Mouse (Mus musculus): ENCODE results near the gene Ap1g2. TPM values are rescaled to one million over a fixed set of nuclear protein-coding genes. Genes with fewer than 3 reads are reported as not detected.

The Ap1g2 gene
- polyA plus RNA-seq, 1 experiment from 2014 or later: 15.0 TPM

DNA sequence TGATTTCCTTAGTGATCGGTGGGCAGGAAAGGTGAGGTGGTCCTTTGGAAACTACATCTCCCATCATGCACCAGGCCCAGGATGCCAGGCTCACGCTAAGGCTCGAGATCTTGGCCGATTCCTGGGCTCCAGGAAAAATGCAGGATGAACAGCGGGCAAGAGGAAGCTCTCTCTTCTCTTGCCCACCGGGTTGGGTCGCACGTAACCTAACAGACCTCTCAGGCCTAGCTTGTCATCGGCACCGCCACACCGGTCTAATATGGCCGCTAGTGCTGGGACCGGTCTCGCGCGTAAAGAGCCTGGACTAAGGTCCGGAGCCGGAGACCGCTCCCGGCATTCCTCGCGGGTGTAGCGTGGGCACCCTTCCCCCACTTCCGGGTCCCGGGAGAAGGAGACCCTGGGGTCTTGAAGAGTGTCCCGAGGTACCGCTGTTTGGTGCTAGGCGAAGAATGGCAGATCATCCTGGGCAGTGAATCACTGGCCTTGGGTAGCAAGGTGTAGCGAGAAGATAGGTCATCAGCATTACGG lies 11.6 kb downstream of the Ap1g2 start, which contains the start of gene Thtpa:
Gene Thtpa, plus strand, starts transcription at position 81 of the 528 bp plus-strand sequence.
- Histone ChIP-seq H3K36me3 (peaks cover 27% of the 10 kb centered on the region), H3K27me3 (ENCODE audit: low read depth, poor library complexity, severe bottlenecking) (no peaks in the 10 kb centered on the region; the same call in 1 of the 2 replicates), H3K4me1 (peaks cover 66% of the 10 kb centered on the region), H3K9me3 (replicated peaks) (no peaks in the 10 kb centered on the region), H3K4me3 (peak within 1 kb of the TSS; percentile 70), H3K27ac (replicated peaks) (peak within 1 kb of the TSS; percentile 98)
- DNase-seq (ENCODE audit: low spot score): peak; percentile 88
- 3% methylated on average over 30 of the region's 30 CpGs for WGBS

DNA sequence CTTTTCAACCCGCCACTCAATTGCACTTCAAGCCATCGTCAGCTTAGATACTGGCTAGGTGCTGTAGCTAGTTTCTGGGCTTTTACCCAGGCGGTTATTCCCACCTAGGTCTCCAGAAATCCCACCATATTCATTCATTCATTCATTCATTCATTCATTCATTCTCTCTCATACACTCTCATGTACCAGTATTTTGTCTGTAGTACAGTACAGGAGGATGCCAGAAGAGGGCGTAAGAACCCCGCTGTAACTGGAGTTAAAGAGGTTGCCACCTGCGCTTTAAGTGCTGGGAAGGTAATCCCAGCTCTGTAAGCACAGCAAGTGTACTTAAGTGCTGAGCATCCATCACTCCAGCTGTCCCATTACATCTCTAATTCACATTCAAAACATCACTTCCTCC lies 12.5 kb downstream of the Ap1g2 start:
- H3K9me3 ChIP-seq (replicated peaks): no peaks in the 10 kb centered on the region
- H3K36me3 ChIP-seq: peaks cover 19% of the 10 kb centered on the region
- peaks cover 74% of the 10 kb centered on the region for H3K4me1 ChIP-seq
- peak overlapping the region; percentile 70; the same call in 1 of the 2 replicates for H3K4me3 ChIP-seq
- DNase-seq (ENCODE audit: low spot score): no peak
- no peak overlapping the region for H3K27ac ChIP-seq (replicated peaks)
- WGBS: 42% methylated on average over 6 of the region's 6 CpGs
- no peaks in the 10 kb centered on the region; the same call in 1 of the 2 replicates for H3K27me3 ChIP-seq (ENCODE audit: low read depth, poor library complexity, severe bottlenecking)

DNA sequence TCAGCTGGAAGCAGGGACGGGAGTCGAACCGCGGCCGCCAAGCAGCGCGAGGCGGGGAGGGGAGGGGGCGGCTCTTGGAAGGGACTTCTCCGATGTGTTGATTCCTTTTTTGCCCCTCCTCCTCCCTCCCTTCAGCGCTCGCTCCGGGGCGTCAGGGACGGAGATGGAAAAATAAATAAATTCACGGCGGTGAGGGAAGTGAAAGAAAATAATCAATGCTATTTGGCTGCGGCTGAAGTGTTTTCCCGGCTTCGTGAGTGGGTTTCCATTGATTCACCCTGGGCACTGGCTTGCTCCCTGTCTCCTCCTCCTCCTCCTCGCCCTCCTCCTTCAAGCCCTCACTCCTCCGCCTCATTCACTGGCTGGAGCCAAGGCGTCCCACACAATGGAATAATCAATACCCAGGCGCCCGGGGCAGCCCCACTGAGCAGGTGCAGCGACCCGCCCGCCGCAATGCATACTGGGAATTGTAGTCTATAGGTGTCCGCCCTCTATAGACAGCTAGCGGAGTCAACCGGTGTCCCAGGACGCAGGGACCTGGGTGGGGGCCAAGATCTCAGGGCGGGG lies 14.3 kb downstream of the Ap1g2 start, which contains the start of gene Zfhx2:
Gene Zfhx2, minus strand, starts transcription at position 314 of the 567 bp plus-strand sequence.
- Histone ChIP-seq H3K36me3 (peaks cover under 1% of the 10 kb centered on the region), H3K27ac (replicated peaks) (peak within 1 kb of the TSS; percentile 92), H3K4me1 (peaks cover 75% of the 10 kb centered on the region), H3K4me3 (peak within 1 kb of the TSS; percentile 72), H3K27me3 (ENCODE audit: low read depth, poor library complexity, severe bottlenecking) (no peaks in the 10 kb centered on the region; the same call in 1 of the 2 replicates), H3K9me3 (replicated peaks) (no peaks in the 10 kb centered on the region)
- peak; percentile 96 for DNase-seq (ENCODE audit: low spot score)
- WGBS: under 1% methylated on average over 34 of the region's 34 CpGs

DNA sequence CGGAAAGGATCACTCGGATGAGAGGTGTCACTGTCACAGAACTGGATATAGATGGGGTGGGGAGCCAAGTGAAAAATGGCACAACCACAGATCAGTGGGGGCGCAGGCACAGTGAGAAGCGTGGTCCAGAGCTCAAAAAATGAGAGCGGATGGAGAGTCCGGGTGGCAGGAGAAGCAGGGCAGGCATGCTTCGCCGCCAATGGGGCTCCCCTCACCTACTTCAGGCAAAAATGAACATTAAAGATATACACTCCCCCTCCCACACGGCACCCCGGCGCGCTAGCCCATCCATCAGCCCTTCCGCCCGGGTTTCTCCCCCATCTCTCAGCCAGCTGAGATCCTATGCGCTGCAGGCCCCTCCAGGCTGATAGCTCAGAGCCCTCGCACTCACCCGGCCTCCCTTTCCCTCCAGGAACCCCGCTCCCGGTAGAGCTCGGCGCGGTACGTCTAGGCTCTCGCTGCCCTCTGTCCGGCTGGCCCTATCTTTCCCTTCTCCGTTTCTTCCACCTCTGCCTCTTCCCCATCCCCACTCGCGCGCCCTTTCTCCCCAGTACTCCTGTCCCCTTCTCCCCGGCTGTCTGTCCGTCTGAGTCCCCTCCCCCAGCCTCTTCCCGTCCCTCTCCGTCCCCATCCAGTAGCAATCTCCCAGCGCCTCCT lies 15.1 kb downstream of the Ap1g2 start:
- WGBS: 3% methylated on average over 34 of the region's 34 CpGs
- no peaks in the 10 kb centered on the region for H3K9me3 ChIP-seq (replicated peaks)
- H3K27ac ChIP-seq (replicated peaks): peak overlapping the region; percentile 92
- H3K4me1 ChIP-seq: peaks cover 71% of the 10 kb centered on the region
- H3K36me3 ChIP-seq: no peaks in the 10 kb centered on the region
- no peaks in the 10 kb centered on the region; the same call in 1 of the 2 replicates for H3K27me3 ChIP-seq (ENCODE audit: low read depth, poor library complexity, severe bottlenecking)
- peak; percentile 61 for DNase-seq (ENCODE audit: low spot score)
- peak overlapping the region; percentile 72 for H3K4me3 ChIP-seq

DNA sequence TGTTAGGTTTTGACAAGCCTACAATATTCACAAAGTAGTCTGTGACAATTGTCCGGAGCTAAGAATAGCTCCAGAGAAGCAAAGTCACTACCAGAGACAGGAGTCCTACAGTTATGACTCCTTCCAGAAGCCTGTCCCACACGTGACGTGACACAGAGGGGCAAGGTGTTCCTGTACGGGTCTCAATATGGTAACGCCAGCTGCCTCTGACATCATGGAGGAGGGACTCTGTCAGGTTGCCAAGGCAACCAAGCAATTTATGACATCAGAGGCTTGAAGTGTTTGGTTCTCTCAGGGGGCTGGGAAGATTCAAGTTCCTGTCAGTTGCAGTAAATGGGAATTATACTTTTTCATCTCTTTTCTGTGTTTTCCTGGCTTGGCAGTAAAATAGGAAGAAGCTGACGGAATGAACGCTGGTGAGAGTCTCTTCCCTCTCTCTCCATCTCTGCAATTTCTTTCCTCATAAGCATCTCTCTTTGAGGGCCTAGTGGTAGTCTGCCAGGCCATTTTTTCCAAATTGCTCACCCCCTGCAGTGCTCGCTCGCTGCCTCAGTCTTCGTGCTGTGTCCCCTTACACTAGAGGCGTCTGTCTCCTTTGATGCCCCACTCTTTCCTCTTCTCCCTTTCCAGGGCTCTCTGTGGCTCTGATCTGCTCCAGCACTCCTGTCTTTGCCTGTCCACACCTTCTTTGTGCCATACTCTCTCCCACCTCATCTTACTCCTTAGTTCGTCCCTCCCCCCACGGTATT lies 17.0 kb downstream of the Ap1g2 start:
- 67% methylated on average over 13 of the region's 13 CpGs for WGBS
- no peak for DNase-seq (ENCODE audit: low spot score)
- Histone ChIP-seq H3K4me3 (peak overlapping the region; percentile 8; the same call in 1 of the 2 replicates), H3K4me1 (peaks cover 66% of the 10 kb centered on the region), H3K36me3 (no peaks in the 10 kb centered on the region), H3K9me3 (replicated peaks) (no peaks in the 10 kb centered on the region), H3K27me3 (ENCODE audit: low read depth, poor library complexity, severe bottlenecking) (no peaks in the 10 kb centered on the region; the same call in 1 of the 2 replicates), H3K27ac (replicated peaks) (no peak overlapping the region; the same call in 1 of the 2 replicates)

DNA sequence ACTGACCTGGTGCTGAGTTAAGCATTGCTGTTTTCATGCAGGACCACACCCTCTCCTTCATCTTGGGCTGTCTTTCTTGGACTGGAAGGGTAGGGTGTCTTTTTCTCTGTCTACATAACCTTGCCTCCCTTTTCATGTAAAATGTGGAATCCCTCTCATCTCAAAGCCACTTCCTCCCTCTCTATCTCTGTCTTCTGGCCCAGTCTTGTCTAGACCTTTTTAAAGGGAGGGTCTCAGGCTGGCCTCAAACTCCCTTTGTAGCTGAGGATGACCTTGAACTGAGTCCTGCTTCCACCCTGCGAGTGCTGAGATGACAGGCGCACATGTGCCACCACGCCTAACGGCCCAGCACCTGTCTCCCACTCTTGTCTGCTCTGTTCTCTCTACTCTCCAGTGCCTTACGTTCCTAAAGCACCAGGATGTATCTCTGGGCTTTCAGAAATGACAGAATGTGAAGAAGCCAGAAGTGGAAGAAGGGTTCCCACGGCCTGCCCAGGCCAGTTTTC lies 20.3 kb downstream of the Ap1g2 start:
- no peak overlapping the region for H3K4me3 ChIP-seq
- 86% methylated on average over 6 of the region's 6 CpGs for WGBS
- H3K9me3 ChIP-seq (replicated peaks): no peaks in the 10 kb centered on the region
- peak overlapping the region; percentile 69 for H3K27ac ChIP-seq (replicated peaks)
- no peaks in the 10 kb centered on the region for H3K27me3 ChIP-seq (ENCODE audit: low read depth, poor library complexity, severe bottlenecking)
- H3K36me3 ChIP-seq: no peaks in the 10 kb centered on the region
- DNase-seq (ENCODE audit: low spot score): no peak
- peaks cover 52% of the 10 kb centered on the region for H3K4me1 ChIP-seq

DNA sequence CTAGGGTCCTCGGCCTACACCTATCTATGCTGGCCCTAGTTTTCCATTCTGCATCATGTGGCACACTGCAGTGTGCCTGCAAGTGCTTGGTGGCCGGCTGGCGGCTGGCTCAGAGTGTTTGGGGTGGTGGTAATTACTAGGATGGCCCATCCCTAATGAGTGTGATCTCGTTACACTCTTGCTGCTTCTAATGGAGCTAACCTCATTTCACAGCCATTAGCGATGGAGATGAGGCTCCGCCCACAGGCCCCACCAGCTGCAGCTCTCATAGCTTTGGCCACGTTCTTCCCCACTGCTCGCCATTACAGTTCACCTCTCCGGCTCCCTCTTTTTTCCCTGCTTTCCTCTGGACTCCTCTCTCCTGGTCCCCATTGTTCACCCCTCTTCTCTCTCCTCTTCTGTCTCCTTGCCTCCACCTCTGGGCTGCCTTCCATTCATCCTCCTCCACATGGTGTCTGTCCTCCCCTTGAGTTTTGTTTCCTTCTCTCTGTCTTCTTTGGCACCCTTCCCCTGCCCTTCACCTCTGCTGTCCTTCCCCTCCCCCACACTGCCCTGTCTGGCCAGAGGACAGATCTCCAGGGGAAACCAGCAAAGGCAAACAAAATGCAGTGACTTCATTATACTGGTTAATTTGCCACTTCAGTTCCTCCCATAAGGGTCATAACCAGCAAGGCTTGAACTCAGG lies 20.9 kb downstream of the Ap1g2 start:
- Histone ChIP-seq H3K27ac (replicated peaks) (peak overlapping the region; percentile 69), H3K27me3 (ENCODE audit: low read depth, poor library complexity, severe bottlenecking) (no peaks in the 10 kb centered on the region), H3K36me3 (no peaks in the 10 kb centered on the region), H3K4me3 (no peak overlapping the region), H3K4me1 (peaks cover 47% of the 10 kb centered on the region), H3K9me3 (replicated peaks) (no peaks in the 10 kb centered on the region)
- WGBS: 62% methylated on average over 9 of the region's 9 CpGs
- no peak for DNase-seq (ENCODE audit: low spot score)

DNA sequence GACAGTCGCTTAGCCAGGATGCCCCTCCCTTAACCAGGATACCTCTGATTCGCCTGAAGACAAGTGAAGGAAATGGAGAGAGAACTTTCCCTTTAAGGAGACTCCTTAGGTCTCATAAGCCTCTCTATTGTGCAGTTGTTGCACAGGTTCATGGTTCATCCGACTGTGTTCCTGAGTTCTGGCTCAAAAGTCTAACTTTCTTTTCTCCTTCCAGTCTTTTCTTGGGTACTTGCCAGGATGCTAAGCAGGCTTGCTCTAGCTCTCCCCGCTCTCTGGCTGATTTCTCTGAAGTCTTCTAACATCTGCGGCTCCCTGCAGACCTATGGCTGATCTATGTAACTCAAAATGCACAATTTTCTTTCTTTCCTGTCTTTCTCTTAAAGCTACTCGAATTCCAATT lies 22.9 kb downstream of the Ap1g2 start:
- no peak for DNase-seq (ENCODE audit: low spot score)
- peaks cover 9% of the 10 kb centered on the region for H3K27me3 ChIP-seq (ENCODE audit: low read depth, poor library complexity, severe bottlenecking)
- H3K4me3 ChIP-seq: no peak overlapping the region
- 78% methylated on average over 6 of the region's 6 CpGs for WGBS
- peaks cover 44% of the 10 kb centered on the region for H3K4me1 ChIP-seq
- H3K36me3 ChIP-seq: no peaks in the 10 kb centered on the region
- H3K27ac ChIP-seq (replicated peaks): no peak overlapping the region
- no peaks in the 10 kb centered on the region for H3K9me3 ChIP-seq (replicated peaks)

DNA sequence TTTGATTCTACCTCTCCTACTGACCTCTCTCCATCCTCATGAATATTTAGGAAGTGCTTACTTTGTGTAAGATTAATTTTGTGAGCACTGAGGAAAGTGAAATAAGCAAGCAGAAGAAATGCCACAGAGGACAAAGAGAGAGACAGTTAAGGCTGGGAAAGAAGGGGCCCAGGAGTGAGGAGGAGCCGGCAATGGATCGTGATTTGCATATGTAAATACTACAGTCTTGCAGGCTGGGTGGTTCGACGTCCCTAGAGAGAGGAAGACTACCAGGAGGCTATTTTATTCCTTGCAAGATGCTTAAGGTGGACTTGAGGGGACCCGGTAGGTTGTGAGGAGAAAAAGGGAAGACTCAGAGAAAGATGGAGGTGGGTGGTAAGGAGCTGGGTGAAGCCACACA lies 25.3 kb downstream of the Ap1g2 start:
- Histone ChIP-seq H3K27me3 (ENCODE audit: low read depth, poor library complexity, severe bottlenecking) (peaks cover 33% of the 10 kb centered on the region), H3K36me3 (no peaks in the 10 kb centered on the region), H3K9me3 (replicated peaks) (no peaks in the 10 kb centered on the region), H3K27ac (replicated peaks) (no peak overlapping the region), H3K4me1 (peaks cover 52% of the 10 kb centered on the region), H3K4me3 (no peak overlapping the region)
- 49% methylated on average over 5 of the region's 5 CpGs for WGBS
- DNase-seq (ENCODE audit: low spot score): no peak

DNA sequence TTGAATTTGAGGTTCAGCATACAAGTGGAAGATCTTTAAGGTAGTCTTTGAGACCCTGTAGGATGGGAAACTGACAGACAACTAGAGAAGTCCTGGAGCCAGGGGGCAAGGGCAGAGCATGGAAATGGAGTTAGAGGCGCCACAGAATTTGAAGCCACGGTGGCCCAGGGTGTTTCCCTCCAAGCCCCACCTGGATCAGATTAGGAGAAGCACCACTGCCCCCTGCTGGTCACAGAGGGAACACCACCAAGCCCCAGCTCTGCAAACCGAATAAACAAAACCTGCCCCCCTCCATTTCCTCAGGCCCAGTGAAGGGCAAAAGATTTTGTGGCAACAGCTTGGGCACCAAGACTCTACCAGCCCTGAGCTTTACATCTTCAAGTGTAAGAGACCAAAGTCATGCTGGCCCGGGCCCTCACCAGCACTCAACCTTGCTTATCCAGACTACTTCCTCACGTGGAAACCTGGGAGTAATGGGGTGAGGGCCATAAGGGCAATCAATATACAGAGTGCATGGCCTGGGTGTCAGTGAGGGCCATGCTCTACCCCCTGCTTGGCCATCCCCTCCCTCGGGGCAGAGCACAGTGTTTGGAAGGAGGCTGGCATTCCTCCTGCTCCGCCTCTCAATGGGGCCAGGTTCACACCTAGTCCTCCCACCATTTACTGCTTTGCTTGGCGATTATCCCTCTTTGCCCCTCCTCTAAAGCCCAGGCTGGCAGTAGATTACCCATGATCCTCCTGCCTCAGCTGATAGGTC lies 27.0 kb downstream of the Ap1g2 start:
- H3K4me1 ChIP-seq: peaks cover 41% of the 10 kb centered on the region
- peak; percentile 82 for DNase-seq (ENCODE audit: low spot score)
- peak overlapping the region; percentile 76 for H3K27ac ChIP-seq (replicated peaks)
- peak overlapping the region; percentile 41; the same call in 1 of the 2 replicates for H3K4me3 ChIP-seq
- peaks cover 37% of the 10 kb centered on the region for H3K27me3 ChIP-seq (ENCODE audit: low read depth, poor library complexity, severe bottlenecking)
- H3K36me3 ChIP-seq: peaks cover 7% of the 10 kb centered on the region
- WGBS: 21% methylated on average over 8 of the region's 8 CpGs
- H3K9me3 ChIP-seq (replicated peaks): no peaks in the 10 kb centered on the region

DNA sequence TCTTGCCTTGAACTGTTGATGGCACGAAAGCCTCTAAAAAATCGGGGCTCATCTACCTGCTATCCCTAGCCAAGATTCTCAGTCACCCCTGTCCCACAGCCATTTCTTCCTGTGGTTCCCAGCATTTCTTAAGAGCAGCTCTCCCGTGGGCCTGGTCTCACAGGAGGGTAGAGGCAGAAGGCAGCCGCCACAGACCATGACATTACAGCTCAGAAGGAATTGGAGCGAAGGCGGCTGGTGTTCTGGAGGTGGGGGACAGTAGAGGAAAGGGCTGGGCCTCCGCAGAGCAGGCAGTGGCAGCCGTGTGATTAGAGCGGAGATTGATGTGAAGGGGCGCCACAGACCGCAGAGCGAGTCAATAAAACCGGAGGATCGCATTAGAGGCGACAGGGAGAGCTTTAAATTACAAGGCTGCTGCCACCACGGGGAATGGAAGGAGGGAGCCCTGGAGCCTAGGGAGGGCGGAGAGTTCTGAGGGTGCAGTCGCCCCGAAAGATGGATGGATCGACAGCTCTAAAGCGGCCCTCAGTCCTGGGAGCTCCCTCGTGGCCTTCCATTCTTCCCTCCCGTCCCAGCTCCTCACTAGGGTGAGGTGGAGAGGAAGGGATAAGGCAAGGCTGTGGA lies 27.9 kb downstream of the Ap1g2 start:
- Histone ChIP-seq H3K27me3 (ENCODE audit: low read depth, poor library complexity, severe bottlenecking) (peaks cover 40% of the 10 kb centered on the region), H3K36me3 (peaks cover 16% of the 10 kb centered on the region), H3K4me1 (peaks cover 41% of the 10 kb centered on the region), H3K9me3 (replicated peaks) (no peaks in the 10 kb centered on the region), H3K27ac (replicated peaks) (peak overlapping the region; percentile 76), H3K4me3 (peak overlapping the region; percentile 41)
- DNase-seq (ENCODE audit: low spot score): peak; percentile 45
- WGBS: 3% methylated on average over 23 of the region's 23 CpGs

Measured in midbrain, embryonic 10.5 days (tissue).